ENCODE assay signal across 13 mouse cellular contexts in the genomic region with DNA sequence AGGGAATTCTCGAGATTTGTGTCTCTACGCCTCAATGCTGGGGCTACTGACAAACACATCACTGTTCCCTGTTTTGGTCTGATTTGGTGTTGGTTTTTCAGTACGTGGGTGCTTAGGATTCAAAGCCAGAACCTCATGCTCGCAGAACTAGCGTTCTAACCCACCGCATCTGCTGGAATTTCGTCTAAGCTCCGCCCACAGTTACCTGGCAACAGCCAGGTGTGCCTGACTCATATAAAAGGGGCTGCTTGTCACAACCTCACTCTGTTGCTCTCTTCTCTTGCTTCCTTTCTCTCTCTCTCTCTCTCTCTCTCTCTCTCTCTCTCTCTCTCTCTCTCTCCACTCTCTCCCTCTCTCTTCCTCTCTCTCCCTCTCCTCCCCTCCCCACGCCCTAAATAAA. TPM values are rescaled to one million over a fixed set of nuclear protein-coding genes. Genes with fewer than 3 reads are reported as not detected.
A peak's percentile ranks its signal among the peaks of the same experiment; 100 is the strongest.
DNase-seq lines count a peak whose midpoint lies in the region; ATAC-seq and TF ChIP-seq lines count a peak whose summit lies in the region.
"Had no signal": no experiment of that assay in that cellular context is flagged by ENCODE, and none has a peak within 500 bp of the region (broad histone marks: within the 10 kb centered on the region; RNA-seq: fewer than 3 reads in every experiment).

No protein-coding gene starts in this region.

- H3K9me3 ChIP-seq in heart, embryonic 15.5 days (replicated peaks), result 0 out of 2 replicates have a peak, but pooled peaks cover 3% of the 10 kb centered on the region
- 0 out of 2 replicates have a peak, but pooled peaks cover 3% of the 10 kb centered on the region for H3K9me3 ChIP-seq in lung, embryonic 14.5 days (ENCODE audit: low read depth, low read length)
- H3K9me3 ChIP-seq in kidney, postnatal 0 days (replicated peaks; ENCODE audit: low read length), result no peaks in the 10 kb centered on the region
- H3K9me3 ChIP-seq: limb, embryonic 13.5 days had no signal

- H3K27ac ChIP-seq in heart, embryonic 15.5 days, result peak overlapping the region; percentile 93
- H3K27ac ChIP-seq in lung, embryonic 14.5 days (ENCODE audit: low read depth), result peak overlapping the region; percentile 82; the same call in 1 of the 2 replicates
- no peak overlapping the region for H3K27ac ChIP-seq in kidney, postnatal 0 days
- H3K27ac ChIP-seq: forebrain, embryonic 12.5 days; midbrain, embryonic 10.5 days had no signal

- no peak for DNase-seq in heart, postnatal 10 days
- peak; percentile 61 for DNase-seq in lung, embryonic 14.5 days
- no peak for DNase-seq in lung, adult 2 months
- no peak for DNase-seq in kidney, postnatal 0 days (ENCODE audit: low spot score)
- DNase-seq in lung, postnatal 36 days, result peak; percentile 56
- no peak for DNase-seq in thymus, postnatal 0 days (ENCODE audit: low spot score)
- DNase-seq: cerebellum, adult 8-10 months; liver, postnatal 0 days; right cerebral cortex, postnatal 4 days had no signal

- TF ChIP-seq CTCF in lung, embryonic 14.5 days (IDR thresholded peaks at IDR 0.05; ENCODE audit: low read depth), result no peak
- TF ChIP-seq CTCF in lung, adult 2 months (IDR thresholded peaks at IDR 0.05; ENCODE audit: insufficient read depth, low read length), result no peak
- no peak for TF ChIP-seq CTCF in kidney, postnatal 0 days (IDR thresholded peaks at IDR 0.05; ENCODE audit: low read depth)

- H3K36me3 ChIP-seq in heart, embryonic 15.5 days, result no peaks in the 10 kb centered on the region
- H3K36me3 ChIP-seq in lung, embryonic 14.5 days (ENCODE audit: insufficient read depth), result no peaks in the 10 kb centered on the region
- H3K36me3 ChIP-seq in kidney, postnatal 0 days (ENCODE audit: insufficient read depth, low read length), result no peaks in the 10 kb centered on the region
- H3K36me3 ChIP-seq: forebrain, embryonic 12.5 days; limb, embryonic 13.5 days; midbrain, embryonic 10.5 days had no signal

- H3K4me2 ChIP-seq in heart, embryonic 15.5 days, result no peak overlapping the region
- H3K4me2 ChIP-seq in lung, embryonic 14.5 days, result peak overlapping the region; percentile 46; the same call in 1 of the 2 replicates
- no peak overlapping the region for H3K4me2 ChIP-seq in kidney, postnatal 0 days (ENCODE audit: low read length)

- WGBS in heart, embryonic 15.5 days, result 39% methylated on average over 9 of the region's 9 CpGs
- 26% methylated on average over 9 of the region's 9 CpGs for WGBS in lung, embryonic 14.5 days
- 61% methylated on average over 9 of the region's 9 CpGs for WGBS in lung, adult 2 months
- WGBS in kidney, postnatal 0 days, result 35% methylated on average over 9 of the region's 9 CpGs

- no peak for ATAC-seq in heart, embryonic 15.5 days (replicated peaks; ENCODE audit: insufficient number of reproducible peaks, insufficient read depth, low FRiP score, low read depth)
- ATAC-seq in lung, embryonic 14.5 days (ENCODE audit: insufficient read depth), result no peak
- 0 out of 2 replicates have a peak, but pooled peaks have one; percentile 41 for ATAC-seq in kidney, postnatal 0 days (replicated peaks; ENCODE audit: low FRiP score, low read depth)
- ATAC-seq: liver, postnatal 0 days had no signal

- peaks cover 46% of the 10 kb centered on the region for H3K4me1 ChIP-seq in heart, embryonic 15.5 days (replicated peaks)
- peaks cover 16% of the 10 kb centered on the region for H3K4me1 ChIP-seq in lung, embryonic 14.5 days (ENCODE audit: insufficient read depth)
- H3K4me1 ChIP-seq in lung, adult 2 months (ENCODE audit: control insufficient read depth, insufficient read depth, low read length), result peaks cover 6% of the 10 kb centered on the region
- peaks cover 3% of the 10 kb centered on the region; the same call in 1 of the 2 replicates for H3K4me1 ChIP-seq in kidney, postnatal 0 days (replicated peaks; ENCODE audit: insufficient read depth, low read length)

- no peak overlapping the region for H3K9ac ChIP-seq in heart, embryonic 15.5 days
- no peak overlapping the region for H3K9ac ChIP-seq in lung, embryonic 14.5 days
- H3K9ac ChIP-seq in kidney, postnatal 0 days (ENCODE audit: low read depth, low read length), result no peak overlapping the region
- H3K9ac ChIP-seq: forebrain, embryonic 12.5 days; limb, embryonic 13.5 days had no signal

- no peak overlapping the region for H3K4me3 ChIP-seq in heart, embryonic 15.5 days
- no peak overlapping the region for H3K4me3 ChIP-seq in lung, embryonic 14.5 days (ENCODE audit: low read depth, low read length)
- no peak overlapping the region for H3K4me3 ChIP-seq in lung, adult 2 months (replicated peaks; ENCODE audit: extremely low read depth, low read depth, low read length)
- H3K4me3 ChIP-seq in kidney, postnatal 0 days (replicated peaks; ENCODE audit: low read depth, low read length), result no peak overlapping the region

- H3K27me3 ChIP-seq in heart, embryonic 15.5 days, result no peaks in the 10 kb centered on the region
- peaks cover 4% of the 10 kb centered on the region; the same call in 1 of the 2 replicates for H3K27me3 ChIP-seq in lung, embryonic 14.5 days (ENCODE audit: insufficient read depth, low read length)
- H3K27me3 ChIP-seq in kidney, postnatal 0 days (ENCODE audit: insufficient read depth, low read length), result no peaks in the 10 kb centered on the region

- intact Hi-C loops in heart, postnatal 10 days (cut with DNase I), result no loop called here

- no peak for TF ChIP-seq POLR2A in lung, adult 2 months (IDR thresholded peaks at IDR 0.05; ENCODE audit: borderline replicate concordance, extremely low read depth, low read depth, low read length)

RNA-seq across cellular contexts. Expression of gene 2410004B18Rik, which starts 24.6 kb away (rescaled TPM):
- 39.3 and 45.4 TPM in 2 replicates for polyA plus RNA-seq in heart, embryonic 15.5 days (2015; fragmentation: Nextera tagmentation; extraction: Ambion mirVana)
- 10 to 100 TPM; 22.6 to 23.1 TPM for total RNA-seq in heart, postnatal 10 days (2021)
- 50.7 and 52.7 TPM in 2 replicates for polyA plus RNA-seq in lung, embryonic 14.5 days (2014; fragmentation: Nextera tagmentation; extraction: Ambion mirVana)
- 13.6 and 16.8 TPM in 2 replicates for polyA plus RNA-seq in lung, adult 2 months (2012; rRNA removed)
- 43.1 and 48.2 TPM in 2 replicates for polyA plus RNA-seq in kidney, postnatal 0 days (2015; fragmentation: Nextera tagmentation; extraction: Ambion mirVana)
- polyA plus RNA-seq in thymus, postnatal 0 days (2015; fragmentation: Nextera tagmentation; extraction: Ambion mirVana), result 42.1 and 42.2 TPM in 2 replicates

RNA-seq across cellular contexts. Expression of gene Syde2, which starts 25.3 kb away (rescaled TPM):
- polyA plus RNA-seq in heart, embryonic 15.5 days (2015; fragmentation: Nextera tagmentation; extraction: Ambion mirVana), result 8.3 and 8.6 TPM in 2 replicates
- 10 to 100 TPM; 27.4 to 29.0 TPM for total RNA-seq in heart, postnatal 10 days (2021)
- polyA plus RNA-seq in lung, embryonic 14.5 days (2014; fragmentation: Nextera tagmentation; extraction: Ambion mirVana), result 2.5 and 3.2 TPM in 2 replicates
- 6.6 and 9.0 TPM in 2 replicates for polyA plus RNA-seq in lung, adult 2 months (2012; rRNA removed)
- 1.8 and 1.9 TPM in 2 replicates for polyA plus RNA-seq in kidney, postnatal 0 days (2015; fragmentation: Nextera tagmentation; extraction: Ambion mirVana)
- 0.54 and 0.61 TPM in 2 replicates for polyA plus RNA-seq in thymus, postnatal 0 days (2015; fragmentation: Nextera tagmentation; extraction: Ambion mirVana)

RNA-seq across cellular contexts. Expression of gene Bcl10, which starts 39.8 kb away (rescaled TPM):
- 38.2 and 38.5 TPM in 2 replicates for polyA plus RNA-seq in heart, embryonic 15.5 days (2015; fragmentation: Nextera tagmentation; extraction: Ambion mirVana)
- 10 to 100 TPM; 23.8 to 25.8 TPM for total RNA-seq in heart, postnatal 10 days (2021)
- 50.6 and 50.7 TPM in 2 replicates for polyA plus RNA-seq in lung, embryonic 14.5 days (2014; fragmentation: Nextera tagmentation; extraction: Ambion mirVana)
- polyA plus RNA-seq in lung, adult 2 months (2012; rRNA removed), result 8.4 and 13.5 TPM in 2 replicates
- polyA plus RNA-seq in kidney, postnatal 0 days (2015; fragmentation: Nextera tagmentation; extraction: Ambion mirVana), result 57.7 and 62.2 TPM in 2 replicates
- 82.5 and 88.6 TPM in 2 replicates for polyA plus RNA-seq in thymus, postnatal 0 days (2015; fragmentation: Nextera tagmentation; extraction: Ambion mirVana)

Comparison
In these comparisons a context has a peak if more than half of its experiments do, and no peak if none do; other contexts are left out.
1. DNase-seq: peak in lung, embryonic 14.5 days (single experiment) and lung, postnatal 36 days (single experiment); none in heart, postnatal 10 days (0 of 2), lung, adult 2 months (single experiment), kidney, postnatal 0 days (single experiment) and thymus, postnatal 0 days (single experiment).